Mouse (Mus musculus) MEL (cell line): ENCODE results near the gene Ftcd. TPM values are rescaled to one million over a fixed set of nuclear protein-coding genes. Genes with fewer than 3 reads are reported as not detected.

Experiments
- DNase-seq: peaks from one replicate; pipeline ENCODE4 v3.0.0; 2011; ENCODE audit warnings: low read depth, low spot score
- H3K27ac ChIP-seq: 2 replicates; pipeline ENCODE4 v1.5.1; 2012; ENCODE audit warnings: low read depth, mild to moderate bottlenecking, control low read depth, low read length, moderate library complexity; ENCODE audit not compliant: control insufficient read depth
- H3K27me3 ChIP-seq, 2 experiments: fragments of 150-350 bp in 1 of 2; sonication (generic) in 1 of 2; 2 replicates each; pipeline ENCODE4 v1.6.1; 2012; ENCODE audit warnings: low read length in 2 of 2, mild to moderate bottlenecking in 2 of 2, improper control_type of control experiment in 1 of 2, moderate library complexity in 1 of 2; ENCODE audit not compliant: insufficient read depth in 2 of 2, control insufficient read depth in 1 of 2
- H3K36me3 ChIP-seq, 2 experiments: 2 replicates each; pipeline ENCODE4 v1.6.1; 2012 to 2014; ENCODE audit warnings: low read length in 2 of 2, improper control_type of control experiment in 1 of 2, inconsistent platforms in 1 of 2, mild to moderate bottlenecking in 1 of 2; ENCODE audit not compliant: insufficient read depth in 2 of 2, control insufficient read depth in 1 of 2
- H3K4me1 ChIP-seq, 2 experiments: fragments of 150-350 bp in 1 of 2; sonication (generic) in 1 of 2; 2 replicates each; pipeline ENCODE4 v1.6.1; 2012; ENCODE audit warnings: low read length in 2 of 2, improper control_type of control experiment in 1 of 2, mild to moderate bottlenecking in 1 of 2; ENCODE audit not compliant: insufficient read depth in 2 of 2, control insufficient read depth in 1 of 2
- H3K4me3 ChIP-seq, 2 experiments: fragments of 150-350 bp in 1 of 2; sonication (generic) in 1 of 2; 2 replicates each; pipeline ENCODE4 v1.5.1; 2012; ENCODE audit warnings: low read depth in 2 of 2, low read length in 2 of 2, mild to moderate bottlenecking in 2 of 2, moderate library complexity in 2 of 2, control low read depth in 1 of 2, improper control_type of control experiment in 1 of 2; ENCODE audit not compliant: control insufficient read depth in 1 of 2, insufficient read depth in 1 of 2
- H3K79me2 ChIP-seq: 2 replicates; pipeline ENCODE4 v1.6.1; 2012; ENCODE audit warnings: mild to moderate bottlenecking, low read length, moderate library complexity; ENCODE audit not compliant: control insufficient read depth, poor library complexity, insufficient read depth
- H3K9ac ChIP-seq: 2 replicates; pipeline ENCODE4 v1.6.1; 2012; ENCODE audit warnings: low read depth, mild to moderate bottlenecking, control low read depth, low read length, moderate library complexity; ENCODE audit not compliant: control insufficient read depth, poor library complexity, severe bottlenecking
- H3K9me3 ChIP-seq: fragments of 150-350 bp; sonication (generic); replicated peaks from 2 replicates; pipeline ENCODE4 v1.6.1; 2012; ENCODE audit warnings: mild to moderate bottlenecking, low read length, improper control_type of control experiment, moderate library complexity; ENCODE audit not compliant: insufficient read depth
- BHLHE40 ChIP-seq: IDR thresholded peaks from 2 replicates; pipeline ENCODE4 v1.6.1; 2012; ENCODE audit warnings: low read depth, mild to moderate bottlenecking, inconsistent platforms, low read length, improper control_type of control experiment, borderline replicate concordance
- CHD2 ChIP-seq: IDR thresholded peaks from 2 replicates; pipeline ENCODE4 v1.6.1; 2011; ENCODE audit warnings: low read length, improper control_type of control experiment
- CTCF ChIP-seq, 3 experiments: IDR thresholded peaks in 2 of 3; conservative IDR thresholded peaks in 1 of 3; 2 replicates each; pipeline ENCODE4 v1.5.1; 2011 to 2012; ENCODE audit warnings: low read length in 3 of 3, low read depth in 2 of 3, mild to moderate bottlenecking in 2 of 3, improper control_type of control experiment in 1 of 3, inconsistent platforms in 1 of 3, mixed read lengths in 1 of 3, moderate library complexity in 1 of 3; ENCODE audit not compliant: control insufficient read depth in 1 of 3, insufficient read depth in 1 of 3, poor library complexity in 1 of 3, severe bottlenecking in 1 of 3
- E2F4 ChIP-seq: IDR thresholded peaks from 2 replicates; pipeline ENCODE4 v1.6.1; 2011; ENCODE audit warnings: low read depth, low read length, improper control_type of control experiment, borderline replicate concordance
- HCFC1 ChIP-seq: IDR thresholded peaks from 2 replicates; pipeline ENCODE4 v1.6.1; 2012; ENCODE audit warnings: low read depth, mild to moderate bottlenecking, inconsistent platforms, low read length, improper control_type of control experiment, moderate library complexity
- JUND ChIP-seq: IDR thresholded peaks from 2 replicates; pipeline ENCODE4 v1.6.1; 2011; ENCODE audit warnings: low read depth, mild to moderate bottlenecking, improper control_type of control experiment, low read length
- MAFK ChIP-seq: IDR thresholded peaks from 2 replicates; pipeline ENCODE4 v1.6.1; 2011; ENCODE audit warnings: low read depth, mild to moderate bottlenecking, low read length, improper control_type of control experiment, borderline replicate concordance
- MAX ChIP-seq: IDR thresholded peaks from 2 replicates; pipeline ENCODE4 v1.6.1; 2011; ENCODE audit warnings: low read length, improper control_type of control experiment
- MAZ ChIP-seq: IDR thresholded peaks from 2 replicates; pipeline ENCODE4 v1.6.1; 2012; ENCODE audit warnings: low read depth, mild to moderate bottlenecking, inconsistent platforms, low read length, improper control_type of control experiment
- MEF2A ChIP-seq: IDR thresholded peaks from 2 replicates; pipeline ENCODE4 v1.6.1; 2014; ENCODE audit warnings: low read depth, mild to moderate bottlenecking, inconsistent platforms, low read length, improper control_type of control experiment; ENCODE audit not compliant: poor library complexity, insufficient replicate concordance, severe bottlenecking; ENCODE audit errors: extremely low read depth
- MXI1 ChIP-seq: IDR thresholded peaks from 2 replicates; pipeline ENCODE4 v1.6.1; 2011; ENCODE audit warnings: mild to moderate bottlenecking, low read depth, low read length, improper control_type of control experiment
- MYC ChIP-seq: IDR thresholded peaks from 2 replicates; pipeline ENCODE4 v1.6.1; 2011; ENCODE audit warnings: low read depth, mild to moderate bottlenecking, low read length, improper control_type of control experiment, moderate library complexity
- NELFE ChIP-seq: IDR thresholded peaks from 2 replicates; pipeline ENCODE4 v1.6.1; 2011; ENCODE audit warnings: low read depth, low read length, improper control_type of control experiment
- POLR2AphosphoS5 ChIP-seq: IDR thresholded peaks from 2 replicates; pipeline ENCODE4 v1.6.1; 2012; ENCODE audit warnings: low read depth, borderline replicate concordance, mild to moderate bottlenecking, inconsistent platforms, low read length, moderate library complexity, mixed read lengths
- RAD21 ChIP-seq: IDR thresholded peaks from 2 replicates; pipeline ENCODE4 v1.6.1; 2011; ENCODE audit warnings: mild to moderate bottlenecking, low read depth, low read length, improper control_type of control experiment
- SIN3A ChIP-seq: IDR thresholded peaks from 2 replicates; pipeline ENCODE4 v1.6.1; 2012; ENCODE audit warnings: low read length, improper control_type of control experiment, inconsistent platforms
- SMC3 ChIP-seq: IDR thresholded peaks from 2 replicates; pipeline ENCODE4 v1.6.1; 2011; ENCODE audit warnings: low read depth, low read length, improper control_type of control experiment
- TAL1 ChIP-seq: IDR thresholded peaks from 2 replicates; pipeline ENCODE4 v1.6.1; 2012; ENCODE audit warnings: mild to moderate bottlenecking, inconsistent platforms, low read length, moderate library complexity, mixed read lengths
- TBP ChIP-seq: IDR thresholded peaks from 2 replicates; pipeline ENCODE4 v1.8.0; 2011; ENCODE audit warnings: low read depth, low read length, improper control_type of control experiment
- ZC3H11A ChIP-seq: IDR thresholded peaks from 2 replicates; pipeline ENCODE4 v1.6.1; 2012; ENCODE audit warnings: low read depth, mild to moderate bottlenecking, inconsistent platforms, low read length, improper control_type of control experiment
- ZKSCAN1 ChIP-seq: IDR thresholded peaks from 2 replicates; pipeline ENCODE4 v1.6.1; 2012; ENCODE audit warnings: low read depth, mild to moderate bottlenecking, inconsistent platforms, low read length, improper control_type of control experiment, moderate library complexity
- ZMIZ1 ChIP-seq: IDR thresholded peaks from 2 replicates; pipeline ENCODE4 v1.6.1; 2012; ENCODE audit warnings: low read depth, mild to moderate bottlenecking, inconsistent platforms, low read length, improper control_type of control experiment, moderate library complexity
- ZNF384 ChIP-seq: IDR thresholded peaks from 2 replicates; pipeline ENCODE4 v1.6.1; 2012; ENCODE audit warnings: low read depth, mild to moderate bottlenecking, inconsistent platforms, low read length, improper control_type of control experiment
- polyA plus RNA-seq, 2 experiments: library from polyadenylated mRNA; stranded (reverse) in 1 of 2; unstranded in 1 of 2; fragments of >175 nt in 1 of 2; fragments of >200 nt in 1 of 2; gene quantifications; 2 replicates each; pipeline versions ENCODE4 v1.2.1 to v1.2.4; 2012; ENCODE audit warnings: low replicate concordance in 2 of 2, low read depth in 1 of 2; ENCODE audit not compliant: insufficient read length in 2 of 2, insufficient read depth in 1 of 2, missing spikeins in 1 of 2
- total RNA-seq: library from RNA; depleted of rRNA; stranded (reverse); fragments of 300-350 nt; gene quantifications from 2 replicates; pipeline ENCODE4 v1.2.3, GENCODE M21; 2012

The Ftcd gene
- total and polyA plus RNA-seq, 3 experiments: not detected

DNA sequence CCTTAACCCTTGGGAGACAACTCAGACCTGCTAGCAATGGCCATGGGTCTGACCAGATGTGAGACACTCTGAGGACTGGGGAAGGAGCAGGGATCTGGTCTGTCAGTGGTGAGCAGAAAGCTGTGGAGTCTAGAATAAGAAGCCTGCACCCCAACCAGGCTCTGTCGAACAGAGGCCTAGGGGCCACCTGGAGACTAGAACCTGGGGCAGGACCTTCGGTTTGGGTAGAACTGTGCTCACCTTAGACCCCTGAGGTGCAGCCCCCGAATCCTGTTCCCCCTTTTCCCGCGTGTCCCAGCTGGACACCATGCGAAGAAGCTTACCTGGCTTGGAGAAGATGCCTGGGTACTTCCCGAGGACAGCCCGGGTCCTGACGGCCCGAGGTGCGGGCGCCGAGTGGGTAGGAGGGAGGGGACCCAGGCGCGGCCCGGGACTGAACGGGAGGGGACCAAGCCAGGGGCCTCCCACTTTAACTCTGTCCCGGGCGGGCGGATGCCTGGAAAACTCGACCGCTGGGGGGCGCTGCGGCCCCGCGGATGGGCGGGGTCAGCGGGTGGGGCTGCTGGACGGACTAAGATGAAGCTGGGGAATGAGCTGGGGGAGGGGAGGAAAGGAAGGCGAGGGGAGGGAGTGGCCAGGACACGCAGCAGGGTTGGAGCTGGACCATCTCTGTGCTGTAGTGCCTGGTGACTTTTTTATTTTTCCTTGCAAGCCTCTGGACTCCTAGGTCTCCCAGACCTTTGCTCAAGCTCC lies 47.7 kb downstream of the Ftcd start, which contains the start of gene Col6a2:
TSS of gene Col6a2 (minus strand) at position 703 of the 753 bp plus-strand sequence.
- H3K9me3 ChIP-seq: no peaks in the 10 kb centered on the region
- TF ChIP-seq SIN3A (no peak), MXI1 (no peak), MAX (no peak), MAFK (no peak), POLR2AphosphoS5 (no peak), BHLHE40 (no peak), MAZ (peak; percentile 65; the same call in 1 of the 2 replicates), E2F4 (no peak), RAD21 (peak; percentile 32), CHD2 (no peak), ZKSCAN1 (no peak), SMC3 (peak; percentile 37), CTCF (IDR thresholded peaks at IDR 0.05 in 2 of 3, conservative IDR thresholded peaks at IDR 0.05 in 1 of 3; ENCODE audit: control insufficient read depth in 1 of 3, insufficient read depth in 1 of 3, low read depth in 2 of 3, low read length in 3 of 3, poor library complexity in 1 of 3, severe bottlenecking in 1 of 3) (peak in 2 of 3 experiments; percentile 44 to 84; a peak in 5 of 6 replicates), HCFC1 (no peak), ZNF384 (no peak), TBP (no peak), ZMIZ1 (no peak), JUND (no peak), NELFE (no peak), ZC3H11A (no peak), TAL1 (no peak), MYC (no peak), MEF2A (no peak)
- TF ChIP-seq, all 39 proteins: peak for 4
- Histone ChIP-seq H3K36me3 (no peaks in the 10 kb centered on the region), H3K79me2 (no peaks in the 10 kb centered on the region), H3K4me1 (no peaks in the 10 kb centered on the region), H3K4me3 (no peak within 1 kb of the TSS), H3K27me3 (no peaks in the 10 kb centered on the region; a peak in 2 of 4 replicates), H3K9ac (no peak within 1 kb of the TSS), H3K27ac (no peak within 1 kb of the TSS)
- DNase-seq: peak; percentile 12
